Comparison of ENCODE assay signal across 18 mouse cellular contexts in genomic region chr11:24372616-24373015, GRCm38 (mm10).
DNase-seq lines count a peak whose midpoint lies in the region; ATAC-seq and TF ChIP-seq lines count a peak whose summit lies in the region.
"Had no signal": no experiment of that assay in that cellular context is flagged by ENCODE, and none has a peak within 500 bp of the region (broad histone marks: within the 10 kb centered on the region; RNA-seq: fewer than 3 reads in every experiment).

No protein-coding gene starts in this region.

- H3K79me2 ChIP-seq in myocyte (ENCODE audit: control insufficient read depth, insufficient read depth): no peaks in the 10 kb centered on the region

- H3K9me3 ChIP-seq in neural tube, embryonic 13.5 days: no peaks in the 10 kb centered on the region
- H3K9me3 ChIP-seq in forebrain, embryonic 12.5 days: no peaks in the 10 kb centered on the region
- H3K9me3 ChIP-seq in intestine, postnatal 0 days (ENCODE audit: control insufficient read depth): no peaks in the 10 kb centered on the region
- H3K9me3 ChIP-seq: embryonic facial prominence, embryonic 12.5 days; heart, embryonic 15.5 days; limb, embryonic 12.5 days; stomach, embryonic 15.5 days had no signal

- no peaks in the 10 kb centered on the region for H3K36me3 ChIP-seq in neural tube, embryonic 13.5 days
- H3K36me3 ChIP-seq in forebrain, embryonic 12.5 days (replicated peaks): no peaks in the 10 kb centered on the region
- H3K36me3 ChIP-seq in myocyte (ENCODE audit: control insufficient read depth, insufficient read depth): no peaks in the 10 kb centered on the region
- H3K36me3 ChIP-seq in intestine, postnatal 0 days (ENCODE audit: control insufficient read depth, insufficient read depth): no peaks in the 10 kb centered on the region
- H3K36me3 ChIP-seq: embryonic facial prominence, embryonic 12.5 days; heart, embryonic 15.5 days; limb, embryonic 12.5 days; stomach, embryonic 15.5 days had no signal

- 37% methylated on average over 5 of the region's 5 CpGs for WGBS in neural tube, embryonic 13.5 days
- 34% methylated on average over 5 of the region's 5 CpGs for WGBS in forebrain, embryonic 12.5 days
- 64% methylated on average over 5 of the region's 5 CpGs for WGBS in intestine, postnatal 0 days

- no peak overlapping the region for H3ac ChIP-seq in myocyte (ENCODE audit: control insufficient read depth, insufficient read length)

- ATAC-seq in neural tube, embryonic 13.5 days (ENCODE audit: low read depth): no peak
- peak; percentile 8; the same call in 1 of the 2 replicates for ATAC-seq in forebrain, embryonic 12.5 days (ENCODE audit: low FRiP score)
- no peak for ATAC-seq in intestine, postnatal 0 days

- H3K4me3 ChIP-seq in neural tube, embryonic 13.5 days: no peak overlapping the region
- no peak overlapping the region for H3K4me3 ChIP-seq in forebrain, embryonic 12.5 days (replicated peaks)
- H3K4me3 ChIP-seq in myocyte: no peak overlapping the region
- H3K4me3 ChIP-seq in intestine, postnatal 0 days (ENCODE audit: low read depth, low read length): no peak overlapping the region
- H3K4me3 ChIP-seq: embryonic facial prominence, embryonic 12.5 days; heart, embryonic 15.5 days; limb, embryonic 12.5 days; stomach, embryonic 15.5 days had no signal

- H3K4me1 ChIP-seq in neural tube, embryonic 13.5 days (replicated peaks): peaks cover 44% of the 10 kb centered on the region
- peaks cover 46% of the 10 kb centered on the region for H3K4me1 ChIP-seq in forebrain, embryonic 12.5 days
- no peaks in the 10 kb centered on the region for H3K4me1 ChIP-seq in intestine, postnatal 0 days (replicated peaks; ENCODE audit: control insufficient read depth, insufficient read depth, low read length)

- DNase-seq in neural tube, embryonic 10.5 days (ENCODE audit: extremely low spot score, low spot score): no peak
- DNase-seq in brain, embryonic 14.5 days (ENCODE audit: low read depth): peak; percentile 82
- DNase-seq in adrenal gland, adult 8-10 months: no peak
- DNase-seq: adrenal gland, postnatal 25 days; cerebellum, adult 8-10 months; kidney, adult 11 months; kidney, postnatal 10 days; thymus, adult 2 months had no signal

- TF ChIP-seq CTCF in brain, embryonic 14.5 days (IDR thresholded peaks at IDR 0.05; ENCODE audit: borderline replicate concordance, extremely low read depth, insufficient read depth, insufficient read length): no peak
- TF ChIP-seq CTCF in intestine, postnatal 0 days (IDR thresholded peaks at IDR 0.05; ENCODE audit: low read depth): no peak

- no peak overlapping the region for H3K9ac ChIP-seq in neural tube, embryonic 13.5 days
- no peak overlapping the region for H3K9ac ChIP-seq in forebrain, embryonic 12.5 days
- no peak overlapping the region for H3K9ac ChIP-seq in intestine, postnatal 0 days (ENCODE audit: low read depth, low read length)
- H3K9ac ChIP-seq: embryonic facial prominence, embryonic 12.5 days; heart, embryonic 15.5 days; limb, embryonic 12.5 days; liver, embryonic 14.5 days; stomach, embryonic 15.5 days had no signal

- no peak for TF ChIP-seq POLR2A in brain, embryonic 14.5 days (IDR thresholded peaks at IDR 0.05; ENCODE audit: borderline replicate concordance, extremely low read depth, insufficient read depth, insufficient read length, poor library complexity, severe bottlenecking)
- no peak for TF ChIP-seq POLR2A in myocyte (IDR thresholded peaks at IDR 0.05; ENCODE audit: insufficient read length, low read depth)

- H3K4me2 ChIP-seq in neural tube, embryonic 13.5 days: no peak overlapping the region
- H3K4me2 ChIP-seq in forebrain, embryonic 12.5 days: 0 out of 2 replicates have a peak overlapping the region, but pooled peaks have one; percentile 10
- H3K4me2 ChIP-seq in myocyte (ENCODE audit: low read depth): no peak overlapping the region
- H3K4me2 ChIP-seq in intestine, postnatal 0 days (replicated peaks; ENCODE audit: low read depth): no peak overlapping the region
- H3K4me2 ChIP-seq: embryonic facial prominence, embryonic 12.5 days; heart, embryonic 15.5 days; limb, embryonic 12.5 days; stomach, embryonic 15.5 days had no signal

- H3K27me3 ChIP-seq in neural tube, embryonic 13.5 days: peaks cover 13% of the 10 kb centered on the region; the same call in 1 of the 2 replicates
- H3K27me3 ChIP-seq in forebrain, embryonic 12.5 days: peaks cover 19% of the 10 kb centered on the region; the same call in 1 of the 2 replicates
- no peaks in the 10 kb centered on the region for H3K27me3 ChIP-seq in myocyte (ENCODE audit: control insufficient read depth, insufficient read depth, insufficient read length)
- no peaks in the 10 kb centered on the region for H3K27me3 ChIP-seq in intestine, postnatal 0 days (replicated peaks; ENCODE audit: control insufficient read depth, insufficient read depth, low read length)
- H3K27me3 ChIP-seq: embryonic facial prominence, embryonic 12.5 days; heart, embryonic 15.5 days; stomach, embryonic 15.5 days had no signal

- H3K27ac ChIP-seq in neural tube, embryonic 13.5 days (replicated peaks): peak overlapping the region; percentile 88
- H3K27ac ChIP-seq in forebrain, embryonic 12.5 days: peak overlapping the region; percentile 85
- no peak overlapping the region for H3K27ac ChIP-seq in intestine, postnatal 0 days (ENCODE audit: low read depth, low read length)
- H3K27ac ChIP-seq: gastrocnemius, adult 2 months; heart, embryonic 15.5 days; limb, embryonic 12.5 days; liver, embryonic 14.5 days; stomach, embryonic 15.5 days had no signal

TF ChIP-seq in myocyte, 11 proteins besides CTCF, POLR2A, EP300 and RAD21:
- no peak for TF ChIP-seq SRF (IDR thresholded peaks at IDR 0.05; ENCODE audit: control insufficient read depth, insufficient read length, low read depth)
- no peak for TF ChIP-seq MYOG (IDR thresholded peaks at IDR 0.05; ENCODE audit: control insufficient read depth in 1 of 3, insufficient read depth in 1 of 3, insufficient read length in 2 of 3, low read depth in 2 of 3)
- no peak for TF ChIP-seq TCF12 (IDR thresholded peaks at IDR 0.05; ENCODE audit: insufficient read depth, poor library complexity, severe bottlenecking)
- no peak for TF ChIP-seq REST (IDR thresholded peaks at IDR 0.05; ENCODE audit: insufficient read depth, insufficient read length)
- TF ChIP-seq USF1 (IDR thresholded peaks at IDR 0.05; ENCODE audit: low read depth): peak; percentile 23
